Mouse (Mus musculus) ES-Bruce4 (cell line): ENCODE data around the gene Fkbp14. TPM values are rescaled to one million over a fixed set of nuclear protein-coding genes. Genes with fewer than 3 reads are reported as not detected.

Source experiments
- H3K27ac ChIP-seq: 2 replicates; pipeline ENCODE4 v1.5.1; 2012; ENCODE audit warnings: low read length, inconsistent platforms; ENCODE audit not compliant: insufficient read depth
- H3K27me3 ChIP-seq: 2 replicates; pipeline ENCODE4 v1.6.1; 2012; ENCODE audit warnings: mild to moderate bottlenecking, low read length, inconsistent platforms; ENCODE audit not compliant: control insufficient read depth, poor library complexity, insufficient read depth, severe bottlenecking
- H3K36me3 ChIP-seq: 2 replicates; pipeline ENCODE4 v1.6.1; 2012; ENCODE audit warnings: inconsistent platforms, mild to moderate bottlenecking, low read length, moderate library complexity; ENCODE audit not compliant: control insufficient read depth, poor library complexity, insufficient read depth, severe bottlenecking
- H3K4me1 ChIP-seq: one replicate; pipeline ENCODE4 v1.8.1; 2011; ENCODE audit warnings: low read length; ENCODE audit not compliant: control insufficient read depth, insufficient read depth
- H3K4me3 ChIP-seq: 2 replicates; pipeline ENCODE4 v1.5.1; 2011; ENCODE audit warnings: low read depth, mild to moderate bottlenecking, low read length
- H3K9ac ChIP-seq: 2 replicates; pipeline ENCODE4 v1.6.1; 2012; ENCODE audit warnings: low read depth, mild to moderate bottlenecking, inconsistent platforms; ENCODE audit not compliant: poor library complexity, severe bottlenecking
- H3K9me3 ChIP-seq: replicated peaks from 2 replicates; pipeline ENCODE4 v1.6.1; 2012; ENCODE audit warnings: mild to moderate bottlenecking, low read length, inconsistent platforms; ENCODE audit not compliant: control insufficient read depth, poor library complexity, insufficient read depth, severe bottlenecking
- CTCF ChIP-seq: IDR thresholded peaks from one replicate; pipeline ENCODE4 v1.8.1; 2011; ENCODE audit warnings: low read depth, low read length
- EP300 ChIP-seq: IDR thresholded peaks from 2 replicates; pipeline ENCODE4 v1.6.1; 2011; ENCODE audit warnings: low read depth, low read length; ENCODE audit not compliant: insufficient read depth
- POLR2A ChIP-seq: IDR thresholded peaks from one replicate; pipeline ENCODE4 v1.8.1; 2011; ENCODE audit warnings: low read length; ENCODE audit not compliant: insufficient read depth
- polyA plus RNA-seq: library from polyadenylated mRNA; stranded (reverse); fragments of >200 nt; gene quantifications from 2 replicates; pipeline ENCODE4 v1.2.4, GENCODE M21; 2011; ENCODE audit warnings: low read depth; ENCODE audit not compliant: missing spikeins, insufficient read depth, insufficient read length

Gene Fkbp14
- polyA plus RNA-seq, 1 experiment, result 3.1 TPM

DNA sequence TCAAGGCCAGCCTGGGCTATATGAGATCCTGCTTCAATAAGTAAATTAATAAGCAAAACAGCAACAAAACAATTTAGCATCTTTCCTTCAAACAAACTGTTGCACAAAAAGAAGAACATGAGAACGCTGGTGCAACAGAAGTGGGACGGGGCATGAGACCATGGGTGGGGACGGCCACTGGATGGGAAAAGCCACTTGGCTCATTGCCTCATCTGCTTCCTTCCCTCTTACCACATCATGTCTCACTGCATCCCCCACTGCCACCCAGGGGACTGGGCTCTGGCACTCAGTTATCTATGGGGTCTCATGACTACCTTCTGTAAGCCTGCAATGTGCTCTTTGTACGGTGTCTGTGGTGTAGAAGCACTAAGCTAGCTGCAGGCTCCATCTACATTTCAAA is 61.6 kb downstream of the Fkbp14 start:
- Histone ChIP-seq H3K9ac (no peak overlapping the region), H3K4me1 (no peaks in the 10 kb centered on the region)
- TF ChIP-seq CTCF (no peak), POLR2A (no peak)

DNA sequence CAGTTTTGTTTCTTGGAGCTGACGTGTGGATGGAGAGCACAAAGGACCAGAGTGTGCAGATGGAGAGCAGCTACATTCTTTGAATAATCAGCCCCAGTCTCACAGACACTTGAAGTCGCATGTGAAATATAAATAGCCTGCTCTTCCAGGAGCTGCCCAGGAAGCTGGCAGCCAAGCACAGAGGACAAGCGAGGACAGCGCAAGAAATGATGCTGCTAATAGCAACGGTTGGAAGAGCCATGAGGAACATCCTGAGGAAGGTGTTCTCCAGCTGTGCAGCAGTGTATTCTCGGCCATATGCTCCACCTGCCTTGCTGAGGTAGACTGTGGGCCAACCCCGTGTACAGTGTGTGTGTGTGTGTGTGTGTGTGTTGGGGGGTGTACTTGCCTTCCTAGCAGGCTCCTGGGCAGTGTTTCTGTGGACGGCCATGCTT is 66.0 kb downstream of the Fkbp14 start:
- H3K36me3 ChIP-seq, result no peaks in the 10 kb centered on the region

More for the DNA sequence above, 61.6 kb downstream of the Fkbp14 start:
- no peak overlapping the region for H3K27ac ChIP-seq
- H3K27me3 ChIP-seq, result no peaks in the 10 kb centered on the region
- H3K9me3 ChIP-seq, result no peaks in the 10 kb centered on the region
- no peaks in the 10 kb centered on the region for H3K36me3 ChIP-seq
- H3K4me3 ChIP-seq, result no peak overlapping the region

DNA sequence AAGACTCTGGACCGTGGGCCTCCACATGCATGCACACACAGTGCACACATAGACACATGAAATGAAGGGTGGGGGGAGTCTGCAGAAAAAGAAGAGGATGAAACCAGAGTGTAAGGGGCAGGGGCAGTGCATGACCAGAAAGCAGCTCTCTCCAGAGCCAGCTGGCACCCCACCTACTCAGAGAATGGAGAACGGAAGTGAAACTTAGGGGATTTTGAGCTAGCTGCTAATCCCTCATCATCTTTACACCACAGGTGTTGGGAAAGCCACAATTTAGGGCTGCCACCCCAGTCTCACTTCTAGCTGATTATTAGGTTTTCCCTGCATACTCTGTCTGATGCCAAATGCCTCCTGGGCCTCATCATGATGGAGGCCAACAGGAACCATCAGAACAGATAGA is 66.9 kb downstream of the Fkbp14 start:
- no peaks in the 10 kb centered on the region for H3K36me3 ChIP-seq
- no peak overlapping the region for H3K4me3 ChIP-seq
- no peaks in the 10 kb centered on the region for H3K27me3 ChIP-seq
- no peaks in the 10 kb centered on the region for H3K4me1 ChIP-seq
- H3K9ac ChIP-seq, result no peak overlapping the region
- TF ChIP-seq EP300 (no peak), CTCF (no peak), POLR2A (no peak)
- no peaks in the 10 kb centered on the region for H3K9me3 ChIP-seq
- no peak overlapping the region for H3K27ac ChIP-seq

More for the DNA sequence above, 66.0 kb downstream of the Fkbp14 start:
- no peak for TF ChIP-seq POLR2A
- no peak for TF ChIP-seq CTCF
- no peak for TF ChIP-seq EP300
- H3K9me3 ChIP-seq, result no peaks in the 10 kb centered on the region
- H3K4me3 ChIP-seq, result no peak overlapping the region
- no peaks in the 10 kb centered on the region for H3K27me3 ChIP-seq
- H3K9ac ChIP-seq, result no peak overlapping the region
- H3K27ac ChIP-seq, result no peak overlapping the region
- no peaks in the 10 kb centered on the region for H3K4me1 ChIP-seq

DNA sequence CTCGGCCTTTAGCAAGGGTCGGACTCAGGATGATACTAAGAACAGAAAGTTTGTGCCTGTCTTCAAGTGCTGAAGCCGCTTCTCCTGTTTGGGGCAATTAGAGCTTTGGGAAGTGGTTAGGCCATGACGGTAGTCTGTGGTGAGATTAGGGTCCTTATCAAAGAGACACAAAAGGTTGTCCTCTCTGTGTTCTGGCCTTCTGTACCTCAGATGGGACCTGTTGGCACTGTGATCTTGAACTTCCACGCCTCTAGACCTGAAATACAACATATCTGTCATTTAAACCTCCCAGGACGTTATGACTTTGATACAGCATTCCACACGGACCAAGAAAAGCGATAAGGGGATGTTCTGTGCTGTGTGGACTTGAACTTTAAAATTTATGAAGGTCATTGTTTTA is 68.4 kb downstream of the Fkbp14 start:
- no peaks in the 10 kb centered on the region for H3K36me3 ChIP-seq
- H3K4me1 ChIP-seq, result no peaks in the 10 kb centered on the region
- no peaks in the 10 kb centered on the region for H3K9me3 ChIP-seq
- no peak overlapping the region for H3K4me3 ChIP-seq
- no peaks in the 10 kb centered on the region for H3K27me3 ChIP-seq
- no peak overlapping the region for H3K27ac ChIP-seq
- TF ChIP-seq EP300 (no peak), CTCF (no peak), POLR2A (no peak)
- H3K9ac ChIP-seq, result no peak overlapping the region

Other genes with a start within 250 kb of the Fkbp14 start
- gene Wipf3, start 167.7 kb downstream of the Fkbp14 start, polyA plus RNA-seq, result 18.5 and 20.8 TPM in 2 replicates
- gene Scrn1, start 30.8 kb downstream of the Fkbp14 start, polyA plus RNA-seq, result 7.8 and 8.2 TPM in 2 replicates
- gene Plekha8, start 2.2 kb downstream of the Fkbp14 start, polyA plus RNA-seq, result 15.0 and 16.9 TPM in 2 replicates
- gene Mturn, start 84.3 kb upstream of the Fkbp14 start, polyA plus RNA-seq, result 3.8 and 4.8 TPM in 2 replicates
- 34.5 and 37.0 TPM in 2 replicates for gene Znrf2, start 219.6 kb upstream of the Fkbp14 start, polyA plus RNA-seq